ENCODE assay signal across 8 mouse cellular contexts in genomic region chr6:4455961-4456617, GRCm38 (mm10). TPM values are rescaled to one million over a fixed set of nuclear protein-coding genes. Genes with fewer than 3 reads are reported as not detected.
DNase-seq lines count a peak whose midpoint lies in the region; ATAC-seq and TF ChIP-seq lines count a peak whose summit lies in the region.

No protein-coding gene starts in this region.

- H3K27ac ChIP-seq in lung, postnatal 0 days (ENCODE audit: low read length), result no peak overlapping the region
- H3K27ac ChIP-seq in embryonic facial prominence, embryonic 14.5 days (replicated peaks; ENCODE audit: low read depth, low read length), result peak overlapping the region; percentile 91
- H3K27ac ChIP-seq in stomach, postnatal 0 days (replicated peaks), result peak overlapping the region; percentile 80

- no peaks in the 10 kb centered on the region; the same call in 1 of the 2 replicates for H3K4me1 ChIP-seq in lung, postnatal 0 days (ENCODE audit: insufficient read depth, low read depth, low read length)
- peaks cover 25% of the 10 kb centered on the region for H3K4me1 ChIP-seq in embryonic facial prominence, embryonic 14.5 days (ENCODE audit: control insufficient read depth, insufficient read depth, low read length)
- H3K4me1 ChIP-seq in stomach, postnatal 0 days (replicated peaks; ENCODE audit: control insufficient read depth, insufficient read depth), result 0 out of 2 replicates have a peak, but pooled peaks cover 6% of the 10 kb centered on the region

- H3K9ac ChIP-seq in lung, postnatal 0 days (replicated peaks; ENCODE audit: low read depth), result no peak overlapping the region
- H3K9ac ChIP-seq in embryonic facial prominence, embryonic 14.5 days (ENCODE audit: low read depth, low read length), result no peak overlapping the region
- H3K9ac ChIP-seq in stomach, postnatal 0 days (ENCODE audit: low read length), result no peak overlapping the region

- no peak for TF ChIP-seq CTCF in lung, postnatal 0 days (IDR thresholded peaks at IDR 0.05)
- TF ChIP-seq CTCF in stomach, postnatal 0 days (IDR thresholded peaks at IDR 0.05; ENCODE audit: low read depth), result no peak

- ATAC-seq in lung, postnatal 0 days, result no peak
- no peak for ATAC-seq in embryonic facial prominence, embryonic 14.5 days (ENCODE audit: low read depth)
- no peak for ATAC-seq in stomach, postnatal 0 days (ENCODE audit: low FRiP score, low TSS enrichment)
- ATAC-seq in inflammation-experienced regulatory T-cells, adult 6 months, result no peak

- no peaks in the 10 kb centered on the region for H3K27me3 ChIP-seq in lung, postnatal 0 days (replicated peaks; ENCODE audit: insufficient read depth, low read length)
- no peaks in the 10 kb centered on the region for H3K27me3 ChIP-seq in embryonic facial prominence, embryonic 14.5 days (replicated peaks; ENCODE audit: control insufficient read depth, insufficient read depth, low read length)
- no peaks in the 10 kb centered on the region for H3K27me3 ChIP-seq in stomach, postnatal 0 days (ENCODE audit: control insufficient read depth, insufficient read depth, low read length)

- no peaks in the 10 kb centered on the region for H3K36me3 ChIP-seq in lung, postnatal 0 days (ENCODE audit: insufficient read depth, low read length)
- no peaks in the 10 kb centered on the region for H3K36me3 ChIP-seq in embryonic facial prominence, embryonic 14.5 days (ENCODE audit: control insufficient read depth, insufficient read depth, low read length)
- H3K36me3 ChIP-seq in stomach, postnatal 0 days (ENCODE audit: control insufficient read depth, insufficient read depth, low read length), result no peaks in the 10 kb centered on the region

- H3K4me3 ChIP-seq in lung, postnatal 0 days (ENCODE audit: low read depth, low read length), result no peak overlapping the region
- no peak overlapping the region for H3K4me3 ChIP-seq in embryonic facial prominence, embryonic 14.5 days (ENCODE audit: low read depth, low read length)
- H3K4me3 ChIP-seq in stomach, postnatal 0 days (ENCODE audit: low read depth, low read length), result no peak overlapping the region

- peak; percentile 23 for DNase-seq in lung, postnatal 10 days
- DNase-seq in lung, postnatal 0 days (ENCODE audit: low spot score), result no peak
- DNase-seq in embryonic facial prominence, embryonic 14.5 days (ENCODE audit: low spot score), result peak; percentile 41
- peak; percentile 71 for DNase-seq in kidney, postnatal 10 days
- DNase-seq in stomach, postnatal 0 days (ENCODE audit: low spot score), result no peak
- DNase-seq in spleen, postnatal 10 days (ENCODE audit: low spot score in 2 of 2), result no peak
- no peak for DNase-seq in urinary bladder, postnatal 25 days (ENCODE audit: low spot score)

- no peak overlapping the region for H3K4me2 ChIP-seq in lung, postnatal 0 days (replicated peaks; ENCODE audit: low read depth, low read length)
- H3K4me2 ChIP-seq in embryonic facial prominence, embryonic 14.5 days (ENCODE audit: low read depth, low read length), result peak overlapping the region; percentile 28
- no peak overlapping the region for H3K4me2 ChIP-seq in stomach, postnatal 0 days (replicated peaks; ENCODE audit: low read depth)

- TF ChIP-seq EP300 in lung, postnatal 0 days (IDR thresholded peaks at IDR 0.05), result no peak
- no peak for TF ChIP-seq EP300 in stomach, postnatal 0 days (optimal IDR thresholded peaks at IDR 0.05)

- 37% methylated on average over 5 of the region's 5 CpGs for WGBS in lung, postnatal 0 days
- 19% methylated on average over 5 of the region's 5 CpGs for WGBS in embryonic facial prominence, embryonic 14.5 days
- 29% methylated on average over 5 of the region's 5 CpGs for WGBS in stomach, postnatal 0 days

- no peaks in the 10 kb centered on the region for H3K9me3 ChIP-seq in lung, postnatal 0 days (ENCODE audit: low read length)
- H3K9me3 ChIP-seq in embryonic facial prominence, embryonic 14.5 days (ENCODE audit: control insufficient read depth, low read length), result no peaks in the 10 kb centered on the region
- H3K9me3 ChIP-seq in stomach, postnatal 0 days (ENCODE audit: control insufficient read depth, low read length), result no peaks in the 10 kb centered on the region

RNA-seq across cellular contexts. Expression of gene Col1a2, which starts 48.5 kb away (rescaled TPM):
- 349 and 355 TPM in 2 replicates for polyA plus RNA-seq in lung, postnatal 0 days (2015; fragmentation: Nextera tagmentation; extraction: Ambion mirVana)
- 2,526 and 3,098 TPM in 2 replicates for polyA plus RNA-seq in embryonic facial prominence, embryonic 14.5 days (2014; fragmentation: Nextera tagmentation; extraction: Ambion mirVana)
- 488 and 504 TPM in 2 replicates for polyA plus RNA-seq in stomach, postnatal 0 days (2015; fragmentation: Nextera tagmentation; extraction: Ambion mirVana)
- polyA plus RNA-seq in inflammation-experienced regulatory T-cells, adult 6 months (2017; shearing (Covaris generic)), result under 1 TPM in 2 of 3 experiments, not detected in 1; 0.15 to 0.16 TPM

Comparison
In these comparisons a context has a peak if more than half of its experiments do, and no peak if none do; other contexts are left out.
1. DNase-seq: peak in lung, postnatal 10 days (single experiment), embryonic facial prominence, embryonic 14.5 days (single experiment) and kidney, postnatal 10 days (single experiment); none in lung, postnatal 0 days (single experiment), stomach, postnatal 0 days (single experiment), spleen, postnatal 10 days (0 of 2) and urinary bladder, postnatal 25 days (single experiment).
2. RNA of gene Col1a2, which starts 48.5 kb away (polyA plus RNA-seq): 2,526 to 3,098 TPM in embryonic facial prominence, embryonic 14.5 days, 488 to 504 TPM in stomach, postnatal 0 days and 349 to 355 TPM in lung, postnatal 0 days; 0.15 to 0.16 TPM in inflammation-experienced regulatory T-cells, adult 6 months; every median in the first group is over 100 times any median in the second.